Mouse (Mus musculus) intestine, embryonic 14.5 days (tissue): ENCODE measurements at regions not wholly inside any gene's neighbourhood (a gene's known extent, or its start where the extent isn't known, plus 50 kb on each side); places are given as distances from the start of the nearest gene placed in this dataset.
A peak's percentile ranks its signal among the peaks of the same experiment; 100 is the strongest.

ENCODE experiments used
- ATAC-seq: fragments of 200-750 bp; cut with Nextera tagmentation; replicated peaks from 2 replicates; pipeline ENCODE4 v1.8.0; 2017; ENCODE audit warnings: low read depth, moderate number of reproducible peaks, moderate TSS enrichment, moderate library complexity; ENCODE audit not compliant: low FRiP score, low TSS enrichment
- DNase-seq: peaks from one replicate; pipeline ENCODE4 v3.0.0-alpha.2; 2018; ENCODE audit warnings: low spot score
- H3K27ac ChIP-seq: fragments of 300-500 bp; sonication (generic); 2 replicates; pipeline ENCODE4 v1.5.1; 2014; ENCODE audit warnings: low read depth, mild to moderate bottlenecking, control low read depth
- H3K27me3 ChIP-seq: fragments of 300-500 bp; sonication (generic); replicated peaks from 2 replicates; pipeline ENCODE4 v1.6.1; 2014; ENCODE audit warnings: low read length, control low read depth; ENCODE audit not compliant: control insufficient read depth, insufficient read depth
- H3K36me3 ChIP-seq: fragments of 300-500 bp; sonication (generic); 2 replicates; pipeline ENCODE4 v1.6.1; 2014; ENCODE audit warnings: low read length, control low read depth; ENCODE audit not compliant: control insufficient read depth, insufficient read depth
- H3K4me1 ChIP-seq: fragments of 300-500 bp; sonication (generic); replicated peaks from 2 replicates; pipeline ENCODE4 v1.6.1; 2014; ENCODE audit warnings: low read length, control low read depth, mixed read lengths; ENCODE audit not compliant: control insufficient read depth, insufficient read depth
- H3K4me2 ChIP-seq: fragments of 300-500 bp; sonication (generic); 2 replicates; pipeline ENCODE4 v1.6.1; 2014; ENCODE audit warnings: low read length
- H3K4me3 ChIP-seq: fragments of 300-500 bp; sonication (generic); 2 replicates; pipeline ENCODE4 v1.5.1; 2014; ENCODE audit warnings: low read depth, low read length, control low read depth, mixed read lengths
- H3K9ac ChIP-seq: fragments of 300-500 bp; sonication (generic); 2 replicates; pipeline ENCODE4 v1.6.1; 2014; ENCODE audit warnings: mild to moderate bottlenecking, low read length
- H3K9me3 ChIP-seq: fragments of 300-500 bp; sonication (generic); 2 replicates; pipeline ENCODE4 v1.6.1; 2016; ENCODE audit warnings: low read length, control low read depth; ENCODE audit not compliant: control insufficient read depth
- WGBS: fragments of 180-500 bp; shearing (Covaris S2); extraction: QIAGEN DNeasy Blood & Tissue Kit; methylation state at CpG from one replicate; pipeline ENCODE4 v1.1.7; 2014; 5-methylcytosine and 5-hydroxymethylcytosine counted together

- H3K4me3 ChIP-seq = no peak overlapping the region
- 69% methylated on average over 2 of the region's 2 CpGs for WGBS
- no peak overlapping the region for H3K27ac ChIP-seq
- ATAC-seq (no peak), DNase-seq (no peak)
- H3K36me3 ChIP-seq = no peaks in the 10 kb centered on the region
- no peaks in the 10 kb centered on the region for H3K9me3 ChIP-seq
- no peaks in the 10 kb centered on the region for H3K4me1 ChIP-seq
- H3K27me3 ChIP-seq = no peaks in the 10 kb centered on the region
- H3K9ac ChIP-seq = no peak overlapping the region
- H3K4me2 ChIP-seq = no peak overlapping the region
Measured at GRCm38 (mm10) chr1:186197057-186197456, 79.9 kb upstream of the Lyplal1 start.

GRCm38 (mm10) chr1:186189390-186189789 lies 72.3 kb upstream of the Lyplal1 start:
- Histone ChIP-seq H3K4me1 (peaks cover 8% of the 10 kb centered on the region; the same call in 1 of the 2 replicates), H3K27ac (peak overlapping the region; percentile 54; the same call in 1 of the 2 replicates), H3K36me3 (no peaks in the 10 kb centered on the region), H3K9ac (no peak overlapping the region), H3K27me3 (no peaks in the 10 kb centered on the region), H3K4me3 (no peak overlapping the region), H3K9me3 (no peaks in the 10 kb centered on the region), H3K4me2 (no peak overlapping the region)
- no peak for ATAC-seq
- WGBS = 26% methylated on average over 11 of the region's 11 CpGs
- no peak for DNase-seq

- Histone ChIP-seq H3K4me3 (no peak overlapping the region), H3K27me3 (no peaks in the 10 kb centered on the region), H3K9me3 (no peaks in the 10 kb centered on the region), H3K4me1 (peaks cover 15% of the 10 kb centered on the region), H3K9ac (no peak overlapping the region), H3K36me3 (no peaks in the 10 kb centered on the region), H3K27ac (no peak overlapping the region), H3K4me2 (no peak overlapping the region)
- peak; percentile 59; the same call in 1 of the 2 replicates for ATAC-seq
- no peak for DNase-seq
- 78% methylated on average over 5 of the region's 5 CpGs for WGBS
Measured at GRCm38 (mm10) chr1:186187372-186187771, 70.3 kb upstream of the Lyplal1 start.

- H3K4me2 ChIP-seq = peak overlapping the region; percentile 53
- peak overlapping the region; percentile 18; the same call in 1 of the 2 replicates for H3K4me3 ChIP-seq
- H3K9ac ChIP-seq = no peak overlapping the region
- no peak for ATAC-seq
- H3K36me3 ChIP-seq = no peaks in the 10 kb centered on the region
- WGBS = 51% methylated on average over 8 of the region's 8 CpGs
- no peaks in the 10 kb centered on the region for H3K9me3 ChIP-seq
- peaks cover 7% of the 10 kb centered on the region; the same call in 1 of the 2 replicates for H3K4me1 ChIP-seq
- DNase-seq = no peak
- H3K27me3 ChIP-seq = no peaks in the 10 kb centered on the region
- no peak overlapping the region for H3K27ac ChIP-seq
Measured at GRCm38 (mm10) chr1:186183204-186183651, 66.1 kb upstream of the Lyplal1 start.

- Histone ChIP-seq H3K36me3 (no peaks in the 10 kb centered on the region), H3K9me3 (no peaks in the 10 kb centered on the region), H3K27me3 (no peaks in the 10 kb centered on the region), H3K9ac (0 out of 2 replicates have a peak overlapping the region, but pooled peaks have one; percentile 25), H3K4me2 (peak overlapping the region; percentile 53), H3K27ac (no peak overlapping the region), H3K4me3 (peak overlapping the region; percentile 18; the same call in 1 of the 2 replicates), H3K4me1 (peaks cover 7% of the 10 kb centered on the region; the same call in 1 of the 2 replicates)
- peak; percentile 72 for DNase-seq
- 0 out of 2 replicates have a peak, but pooled peaks have one; percentile 50 for ATAC-seq
- WGBS = 13% methylated on average over 23 of the region's 23 CpGs
Measured at GRCm38 (mm10) chr1:186182498-186183203, 65.5 kb upstream of the Lyplal1 start.

GRCm38 (mm10) chr1:186177019-186177418 lies 59.9 kb upstream of the Lyplal1 start:
- no peak for ATAC-seq
- WGBS = 40% methylated on average over 3 of the region's 3 CpGs
- DNase-seq = no peak
- H3K4me2 ChIP-seq = no peak overlapping the region
- no peak overlapping the region for H3K27ac ChIP-seq
- no peak overlapping the region for H3K9ac ChIP-seq
- H3K9me3 ChIP-seq = no peaks in the 10 kb centered on the region
- no peaks in the 10 kb centered on the region for H3K27me3 ChIP-seq
- no peak overlapping the region for H3K4me3 ChIP-seq
- H3K36me3 ChIP-seq = no peaks in the 10 kb centered on the region
- H3K4me1 ChIP-seq = no peaks in the 10 kb centered on the region

- no peaks in the 10 kb centered on the region for H3K4me1 ChIP-seq
- DNase-seq = peak; percentile 63
- H3K4me3 ChIP-seq = no peak overlapping the region
- H3K27ac ChIP-seq = no peak overlapping the region
- peak; percentile 77 for ATAC-seq
- no peak overlapping the region for H3K4me2 ChIP-seq
- WGBS = 31% methylated on average over 8 of the region's 8 CpGs
- no peaks in the 10 kb centered on the region for H3K27me3 ChIP-seq
- no peaks in the 10 kb centered on the region for H3K36me3 ChIP-seq
- H3K9me3 ChIP-seq = no peaks in the 10 kb centered on the region
- H3K9ac ChIP-seq = no peak overlapping the region
Measured at GRCm38 (mm10) chr1:186173472-186174014, 56.4 kb upstream of the Lyplal1 start.

- ATAC-seq (no peak), DNase-seq (no peak)
- Histone ChIP-seq H3K9ac (no peak overlapping the region), H3K36me3 (no peaks in the 10 kb centered on the region), H3K4me2 (no peak overlapping the region), H3K9me3 (no peaks in the 10 kb centered on the region), H3K4me1 (no peaks in the 10 kb centered on the region), H3K27me3 (no peaks in the 10 kb centered on the region), H3K4me3 (no peak overlapping the region), H3K27ac (no peak overlapping the region)
- WGBS = 83% methylated on average over 6 of the region's 6 CpGs
Measured at GRCm38 (mm10) chr1:186171691-186172090, 54.6 kb upstream of the Lyplal1 start.
